Mouse (Mus musculus): ENCODE measurements around the gene Hba-x.
A peak's percentile ranks its signal among the peaks of the same experiment; 100 is the strongest.
"Not testable (repeated sequence)": the region's sequence is repeated elsewhere in the genome, so short reads cannot be mapped to it uniquely, and the experiment has no call there.

The Hba-x gene

GRCm38 (mm10) chr11:32250880-32251763, 25.1 kb upstream of the Hba-x start:
- DNase-seq (ENCODE audit: low spot score), result no peak

- no peak for DNase-seq (ENCODE audit: low spot score)
Measured at GRCm38 (mm10) chr11:32253121-32253520, 23.1 kb upstream of the Hba-x start.

GRCm38 (mm10) chr11:32256146-32256545, 20.1 kb upstream of the Hba-x start:
- no peak for DNase-seq (ENCODE audit: low spot score)

- no peak for DNase-seq (ENCODE audit: low spot score)
Measured at GRCm38 (mm10) chr11:32256566-32256965, 19.6 kb upstream of the Hba-x start.

GRCm38 (mm10) chr11:32262674-32263415, 13.4 kb upstream of the Hba-x start:
- DNase-seq (ENCODE audit: low spot score), result no peak

GRCm38 (mm10) chr11:32265117-32265738, 11.0 kb upstream of the Hba-x start:
- no peak for DNase-seq (ENCODE audit: low spot score)

GRCm38 (mm10) chr11:32266194-32266593, 10.0 kb upstream of the Hba-x start:
- no peak for DNase-seq (ENCODE audit: low spot score)

- peak; percentile 11 for DNase-seq (ENCODE audit: low spot score)
Measured at GRCm38 (mm10) chr11:32266776-32267175, 9.4 kb upstream of the Hba-x start.

- DNase-seq (ENCODE audit: low spot score), result peak; percentile 97
Measured at GRCm38 (mm10) chr11:32267188-32267884, 8.9 kb upstream of the Hba-x start, which contains the start of gene Nprl3. TSS of gene Nprl3 (minus strand) at chr11:32267707.

- DNase-seq (ENCODE audit: low spot score), result peak; percentile 14
Measured at GRCm38 (mm10) chr11:32267964-32268363, 8.2 kb upstream of the Hba-x start.

- no peak for DNase-seq (ENCODE audit: low spot score)
Measured at GRCm38 (mm10) chr11:32268952-32269351, 7.2 kb upstream of the Hba-x start.

GRCm38 (mm10) chr11:32271178-32271577, 5.0 kb upstream of the Hba-x start:
- DNase-seq (ENCODE audit: low spot score), result no peak

GRCm38 (mm10) chr11:32277736-32278457, 1.7 kb downstream of the Hba-x start:
- no peak for DNase-seq (ENCODE audit: low spot score)

GRCm38 (mm10) chr11:32278458-32278957, 2.3 kb downstream of the Hba-x start:
- DNase-seq (ENCODE audit: low spot score), result no peak

GRCm38 (mm10) chr11:32280646-32281045, 4.4 kb downstream of the Hba-x start:
- no peak for DNase-seq (ENCODE audit: low spot score)

GRCm38 (mm10) chr11:32281416-32282144, 5.4 kb downstream of the Hba-x start:
- no peak for DNase-seq (ENCODE audit: low spot score)

GRCm38 (mm10) chr11:32283091-32283777, 7.0 kb downstream of the Hba-x start, which contains the start of gene Hba-a1:
TSS of gene Hba-a1 (plus strand) at chr11:32283511.
- DNase-seq (ENCODE audit: low spot score), result not testable (repeated sequence)

- DNase-seq (ENCODE audit: low spot score), result not testable (repeated sequence)
Measured at GRCm38 (mm10) chr11:32284582-32284981, 8.4 kb downstream of the Hba-x start.

- DNase-seq (ENCODE audit: low spot score), result no peak
Measured at GRCm38 (mm10) chr11:32285031-32285775, 9.0 kb downstream of the Hba-x start.
